Mouse (Mus musculus): Measurements from ENCODE around the gene Vmn1r18. TPM values are rescaled to one million over a fixed set of nuclear protein-coding genes. Genes with fewer than 3 reads are reported as not detected.
"Not testable (repeated sequence)": the region's sequence is repeated elsewhere in the genome, so short reads cannot be mapped to it uniquely, and the experiment has no call there.

Gene Vmn1r18
- not detected in 2 replicates for polyA plus RNA-seq (2015; fragmentation: Nextera tagmentation; extraction: Ambion mirVana)

DNA sequence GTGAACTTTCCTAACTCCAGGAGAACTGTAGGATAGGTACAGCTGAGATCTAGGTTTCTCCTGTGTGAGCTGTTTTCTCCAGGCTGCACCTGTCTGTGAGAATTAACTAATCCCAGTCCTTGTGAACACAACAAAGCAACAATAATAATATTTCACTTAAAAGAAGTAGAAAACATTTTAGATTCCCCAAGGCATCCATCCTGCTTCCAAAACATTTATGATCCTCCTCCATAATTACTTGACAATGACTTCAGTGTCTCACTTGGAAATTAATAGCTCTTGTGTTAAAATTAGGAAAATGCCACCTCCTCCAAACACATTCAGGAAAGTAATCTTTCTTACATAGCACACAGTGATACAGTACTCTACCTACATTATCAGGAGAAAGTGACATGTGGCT lies at the start of gene Vmn1r18:
Gene Vmn1r18, minus strand, starts transcription at position 101 of the 400 bp plus-strand sequence.
- H3K9me3 ChIP-seq (replicated peaks; ENCODE audit: control insufficient read depth, low read length, poor library complexity, severe bottlenecking), result no peaks in the 10 kb centered on the region
- no peak for ATAC-seq
- H3K27ac ChIP-seq (ENCODE audit: low read length), result no peak within 1 kb of the TSS
- H3K4me1 ChIP-seq (ENCODE audit: control insufficient read depth, insufficient read depth, low read length), result no peaks in the 10 kb centered on the region
- H3K4me2 ChIP-seq (ENCODE audit: low read length), result no peak within 1 kb of the TSS
- H3K4me3 ChIP-seq (ENCODE audit: low read depth, low read length), result no peak within 1 kb of the TSS
- H3K36me3 ChIP-seq (ENCODE audit: control insufficient read depth, insufficient read depth, low read length), result no peaks in the 10 kb centered on the region
- no peaks in the 10 kb centered on the region for H3K27me3 ChIP-seq (ENCODE audit: control insufficient read depth, insufficient read depth, low read depth, low read length)
- H3K9ac ChIP-seq (ENCODE audit: low read depth, low read length), result no peak within 1 kb of the TSS

DNA sequence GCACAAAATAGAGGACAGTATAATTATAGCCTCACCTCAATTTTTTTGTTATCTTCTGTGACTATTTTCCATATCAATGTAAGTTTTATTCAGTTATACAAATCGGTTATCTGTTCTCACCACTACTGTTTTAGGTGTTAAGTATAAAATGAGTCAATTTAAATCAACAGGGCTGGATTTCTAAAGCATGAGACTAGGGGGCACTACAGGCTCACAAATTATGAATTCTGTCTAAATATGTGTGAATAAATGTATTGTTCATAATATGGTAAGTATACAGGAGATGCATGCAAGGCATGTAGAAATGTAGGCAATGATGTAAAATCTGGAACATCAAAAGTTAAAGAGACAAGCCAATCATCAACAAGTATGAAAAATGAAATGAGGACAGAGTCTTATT lies 35.6 kb upstream of the Vmn1r18 start:
- no peak for ATAC-seq
- H3K9me3 ChIP-seq (replicated peaks; ENCODE audit: control insufficient read depth, low read length, poor library complexity, severe bottlenecking), result no peaks in the 10 kb centered on the region
- 81% methylated on average over 1 of the region's 1 CpGs for WGBS
- no peaks in the 10 kb centered on the region for H3K4me1 ChIP-seq (ENCODE audit: control insufficient read depth, insufficient read depth, low read length)
- no peaks in the 10 kb centered on the region for H3K36me3 ChIP-seq (ENCODE audit: control insufficient read depth, insufficient read depth, low read length)
- H3K4me2 ChIP-seq (ENCODE audit: low read length), result no peak overlapping the region
- H3K4me3 ChIP-seq (ENCODE audit: low read depth, low read length), result no peak overlapping the region
- no peak overlapping the region for H3K27ac ChIP-seq (ENCODE audit: low read length)
- no peaks in the 10 kb centered on the region for H3K27me3 ChIP-seq (ENCODE audit: control insufficient read depth, insufficient read depth, low read depth, low read length)
- H3K9ac ChIP-seq (ENCODE audit: low read depth, low read length), result no peak overlapping the region

DNA sequence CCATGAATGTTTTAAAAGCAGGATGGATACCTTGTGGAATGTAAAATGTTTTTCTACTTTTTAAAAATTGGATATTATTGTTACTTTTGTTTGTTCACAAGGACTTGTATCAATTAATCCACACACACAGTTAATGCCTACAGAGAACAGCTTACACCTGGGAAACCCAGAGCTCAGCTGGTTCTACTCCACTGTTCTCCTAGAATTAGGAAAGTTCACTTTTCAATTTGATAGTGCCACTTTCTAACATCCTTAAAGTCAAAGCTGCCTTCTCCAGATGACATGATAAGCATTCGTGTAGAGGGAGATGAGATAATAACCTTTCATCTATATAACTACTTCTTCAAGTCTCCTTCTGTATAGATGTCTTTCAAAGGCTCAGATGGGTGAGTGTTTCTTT lies 33.0 kb upstream of the Vmn1r18 start, which contains the start of gene Vmn1r20:
Gene Vmn1r20, plus strand, starts transcription at position 301 of the 400 bp plus-strand sequence.
- Histone ChIP-seq H3K4me2 (ENCODE audit: low read length) (no peak within 1 kb of the TSS), H3K36me3 (ENCODE audit: control insufficient read depth, insufficient read depth, low read length) (no peaks in the 10 kb centered on the region), H3K9ac (ENCODE audit: low read depth, low read length) (no peak within 1 kb of the TSS), H3K27ac (ENCODE audit: low read length) (no peak within 1 kb of the TSS), H3K4me1 (ENCODE audit: control insufficient read depth, insufficient read depth, low read length) (no peaks in the 10 kb centered on the region), H3K4me3 (ENCODE audit: low read depth, low read length) (no peak within 1 kb of the TSS), H3K27me3 (ENCODE audit: control insufficient read depth, insufficient read depth, low read depth, low read length) (no peaks in the 10 kb centered on the region), H3K9me3 (replicated peaks; ENCODE audit: control insufficient read depth, low read length, poor library complexity, severe bottlenecking) (no peaks in the 10 kb centered on the region)
- 80% methylated on average over 1 of the region's 1 CpGs for WGBS
- no peak for ATAC-seq

DNA sequence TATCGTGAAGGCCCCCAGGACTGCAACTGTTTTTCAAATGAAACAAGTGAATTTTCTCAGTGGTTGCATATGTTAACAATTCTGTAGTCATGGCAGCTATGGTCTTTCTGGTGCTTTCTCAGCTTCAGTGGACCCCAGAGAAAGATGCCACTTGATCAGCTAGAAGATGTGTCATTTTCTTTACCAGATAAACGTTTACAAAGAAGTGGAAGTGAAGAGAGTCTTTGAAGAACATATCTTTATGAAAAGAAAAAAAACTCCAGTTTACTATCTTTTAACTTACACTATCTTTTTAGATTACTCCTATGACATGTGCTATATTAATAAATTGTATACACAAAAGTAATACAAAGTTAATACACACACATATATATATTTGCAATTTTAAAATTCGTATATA lies 7.9 kb upstream of the Vmn1r18 start, which contains the start of gene Vmn1r19:
Gene Vmn1r19, plus strand, starts transcription at position 301 of the 400 bp plus-strand sequence.
- WGBS, result 81% methylated on average over 3 of the region's 3 CpGs

DNA sequence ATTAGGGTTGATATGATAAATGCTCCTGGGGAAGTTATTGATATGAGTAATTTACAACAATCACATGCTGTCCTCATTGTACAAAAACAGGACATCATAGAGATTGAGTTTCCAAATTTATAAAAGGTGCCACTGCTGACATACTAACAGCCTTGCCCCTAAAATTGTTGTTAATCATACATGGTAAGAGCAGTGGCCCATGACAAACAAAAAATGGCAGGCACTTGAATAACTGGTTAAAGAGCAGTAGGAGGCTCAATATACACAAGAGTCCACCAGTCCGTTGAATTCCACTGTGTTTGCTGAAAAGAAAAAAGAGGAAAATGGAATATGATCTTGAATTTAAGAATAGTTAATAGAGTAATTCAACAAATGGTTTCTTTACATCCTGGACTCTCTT lies 28.1 kb downstream of the Vmn1r18 start:
- ATAC-seq, result no peak
- Histone ChIP-seq H3K4me3 (ENCODE audit: low read depth, low read length) (no peak overlapping the region), H3K27me3 (ENCODE audit: control insufficient read depth, insufficient read depth, low read depth, low read length) (no peaks in the 10 kb centered on the region), H3K9me3 (replicated peaks; ENCODE audit: control insufficient read depth, low read length, poor library complexity, severe bottlenecking) (no peaks in the 10 kb centered on the region), H3K36me3 (ENCODE audit: control insufficient read depth, insufficient read depth, low read length) (no peaks in the 10 kb centered on the region), H3K9ac (ENCODE audit: low read depth, low read length) (no peak overlapping the region), H3K27ac (ENCODE audit: low read length) (no peak overlapping the region), H3K4me1 (ENCODE audit: control insufficient read depth, insufficient read depth, low read length) (no peaks in the 10 kb centered on the region), H3K4me2 (ENCODE audit: low read length) (no peak overlapping the region)
- WGBS, result 84% methylated on average over 1 of the region's 1 CpGs

More for the DNA sequence above, 7.9 kb upstream of the Vmn1r18 start, which contains the start of gene Vmn1r19:
- not testable (repeated sequence) for H3K27ac ChIP-seq (ENCODE audit: low read length); H3K9me3 ChIP-seq (replicated peaks; ENCODE audit: control insufficient read depth, low read length, poor library complexity, severe bottlenecking); H3K27me3 ChIP-seq (ENCODE audit: control insufficient read depth, insufficient read depth, low read depth, low read length); H3K36me3 ChIP-seq (ENCODE audit: control insufficient read depth, insufficient read depth, low read length); H3K4me1 ChIP-seq (ENCODE audit: control insufficient read depth, insufficient read depth, low read length); ATAC-seq; H3K4me3 ChIP-seq (ENCODE audit: low read depth, low read length); H3K9ac ChIP-seq (ENCODE audit: low read depth, low read length); H3K4me2 ChIP-seq (ENCODE audit: low read length)

DNA sequence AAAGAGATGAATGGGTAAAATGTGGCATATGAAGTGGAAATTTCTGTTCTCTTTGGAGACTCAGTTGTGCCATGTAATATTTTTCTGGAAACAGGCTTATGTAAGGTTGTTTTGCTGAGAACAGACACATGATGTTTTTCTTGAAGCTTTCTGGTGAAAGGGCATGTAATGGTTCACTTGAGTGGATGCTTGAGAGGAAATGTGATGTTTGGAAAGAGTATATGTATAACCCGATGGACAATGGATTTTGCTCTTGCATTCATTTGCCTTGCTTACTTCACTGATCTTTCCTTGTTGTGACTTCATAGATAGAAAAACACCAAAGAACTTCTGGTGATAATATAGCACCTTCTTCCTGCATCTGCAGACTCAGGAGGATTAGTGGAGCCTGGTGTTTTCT lies 29.7 kb downstream of the Vmn1r18 start:
- whole genome bisulfite sequencing, result 93% methylated on average over 1 of the region's 1 CpGs
- not testable (repeated sequence) for H3K4me1 ChIP-seq (ENCODE audit: control insufficient read depth, insufficient read depth, low read length); H3K9me3 ChIP-seq (replicated peaks; ENCODE audit: control insufficient read depth, low read length, poor library complexity, severe bottlenecking); H3K27ac ChIP-seq (ENCODE audit: low read length); H3K4me2 ChIP-seq (ENCODE audit: low read length); H3K36me3 ChIP-seq (ENCODE audit: control insufficient read depth, insufficient read depth, low read length); H3K27me3 ChIP-seq (ENCODE audit: control insufficient read depth, insufficient read depth, low read depth, low read length); ATAC-seq; H3K9ac ChIP-seq (ENCODE audit: low read depth, low read length); H3K4me3 ChIP-seq (ENCODE audit: low read depth, low read length)

DNA sequence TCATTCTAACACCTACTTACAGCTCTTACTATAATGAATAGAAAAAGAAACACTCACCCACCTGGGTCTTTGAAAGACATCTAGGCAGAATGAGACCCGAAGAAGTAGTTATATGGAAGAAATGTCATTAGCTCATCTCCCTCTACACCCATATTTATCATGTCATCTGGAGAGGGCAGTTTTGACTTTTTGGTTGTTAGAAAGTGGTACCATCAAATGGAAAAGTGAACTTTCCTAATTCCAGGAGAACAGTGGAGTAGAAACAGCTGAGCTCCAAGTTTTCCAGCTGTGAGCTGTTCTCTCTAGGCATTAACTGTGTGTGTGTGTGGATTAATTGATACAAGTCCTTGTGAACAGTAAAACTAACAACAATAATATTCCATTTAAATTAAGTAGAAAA lies 32.0 kb downstream of the Vmn1r18 start, which contains the start of gene Vmn1r17:
Gene Vmn1r17, minus strand, starts transcription at position 101 of the 400 bp plus-strand sequence.
- WGBS, result 95% methylated on average over 1 of the region's 1 CpGs
- no peak within 1 kb of the TSS for H3K4me3 ChIP-seq (ENCODE audit: low read depth, low read length)

DNA sequence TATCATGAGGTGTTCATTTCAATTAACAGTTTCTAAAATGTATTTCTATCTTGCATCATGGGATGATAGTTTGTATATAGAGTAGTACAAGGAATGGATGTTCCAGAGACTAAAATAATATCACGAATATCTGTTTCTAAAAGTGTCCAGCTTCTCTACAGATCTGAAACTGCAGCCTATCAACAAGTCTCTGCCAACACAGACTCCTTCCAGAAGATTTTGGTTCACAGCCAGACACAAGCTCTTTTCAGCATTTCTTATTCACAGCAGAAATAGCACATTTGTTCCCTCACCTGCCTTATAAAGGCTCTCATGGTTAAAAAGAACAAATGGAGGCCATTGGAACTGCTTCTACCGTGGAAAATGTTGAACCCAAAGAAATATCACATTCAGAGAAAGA lies 38.7 kb downstream of the Vmn1r18 start:
- no peaks in the 10 kb centered on the region for H3K27me3 ChIP-seq (ENCODE audit: control insufficient read depth, insufficient read depth, low read depth, low read length)
- H3K36me3 ChIP-seq (ENCODE audit: control insufficient read depth, insufficient read depth, low read length), result no peaks in the 10 kb centered on the region
- H3K4me3 ChIP-seq (ENCODE audit: low read depth, low read length), result no peak overlapping the region
- no peak overlapping the region for H3K27ac ChIP-seq (ENCODE audit: low read length)
- no peaks in the 10 kb centered on the region for H3K4me1 ChIP-seq (ENCODE audit: control insufficient read depth, insufficient read depth, low read length)
- no peaks in the 10 kb centered on the region for H3K9me3 ChIP-seq (replicated peaks; ENCODE audit: control insufficient read depth, low read length, poor library complexity, severe bottlenecking)
- H3K4me2 ChIP-seq (ENCODE audit: low read length), result no peak overlapping the region
- ATAC-seq, result no peak
- H3K9ac ChIP-seq (ENCODE audit: low read depth, low read length), result no peak overlapping the region
- WGBS, result 70% methylated on average over 2 of the region's 2 CpGs

More for the DNA sequence above, 32.0 kb downstream of the Vmn1r18 start, which contains the start of gene Vmn1r17:
- Histone ChIP-seq H3K9me3 (replicated peaks; ENCODE audit: control insufficient read depth, low read length, poor library complexity, severe bottlenecking) (no peaks in the 10 kb centered on the region), H3K9ac (ENCODE audit: low read depth, low read length) (no peak within 1 kb of the TSS), H3K27ac (ENCODE audit: low read length) (no peak within 1 kb of the TSS), H3K27me3 (ENCODE audit: control insufficient read depth, insufficient read depth, low read depth, low read length) (no peaks in the 10 kb centered on the region), H3K4me2 (ENCODE audit: low read length) (no peak within 1 kb of the TSS), H3K36me3 (ENCODE audit: control insufficient read depth, insufficient read depth, low read length) (no peaks in the 10 kb centered on the region), H3K4me1 (ENCODE audit: control insufficient read depth, insufficient read depth, low read length) (no peaks in the 10 kb centered on the region)
- no peak for ATAC-seq

DNA sequence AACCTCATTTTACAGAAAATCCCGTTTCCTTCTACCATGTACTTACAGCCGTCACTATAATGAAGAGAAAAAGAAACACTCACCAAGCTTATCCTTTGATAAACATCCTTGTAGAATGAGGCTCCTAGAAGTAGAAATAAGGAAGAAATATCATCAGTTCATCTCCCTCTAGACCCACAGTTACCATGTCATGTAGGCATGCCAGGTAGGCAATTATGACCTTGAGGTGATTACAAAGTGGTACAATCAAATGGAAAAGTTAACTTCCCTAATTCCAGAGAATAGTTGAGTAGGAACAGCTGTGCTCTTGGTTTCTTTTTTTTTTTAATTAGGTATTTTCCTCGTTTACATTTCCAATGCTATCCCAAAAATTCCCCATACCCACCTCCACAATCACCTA lies 66.2 kb downstream of the Vmn1r18 start, which contains the start of gene Vmn1r16:
Gene Vmn1r16, minus strand, starts transcription at position 101 of the 400 bp plus-strand sequence.
- Histone ChIP-seq H3K4me1 (ENCODE audit: control insufficient read depth, insufficient read depth, low read length) (no peaks in the 10 kb centered on the region), H3K4me2 (ENCODE audit: low read length) (no peak within 1 kb of the TSS), H3K9me3 (replicated peaks; ENCODE audit: control insufficient read depth, low read length, poor library complexity, severe bottlenecking) (no peaks in the 10 kb centered on the region), H3K27me3 (ENCODE audit: control insufficient read depth, insufficient read depth, low read depth, low read length) (no peaks in the 10 kb centered on the region), H3K27ac (ENCODE audit: low read length) (no peak within 1 kb of the TSS), H3K9ac (ENCODE audit: low read depth, low read length) (no peak within 1 kb of the TSS), H3K4me3 (ENCODE audit: low read depth, low read length) (no peak within 1 kb of the TSS), H3K36me3 (ENCODE audit: control insufficient read depth, insufficient read depth, low read length) (no peaks in the 10 kb centered on the region)
- no peak for ATAC-seq
- 76% methylated on average over 3 of the region's 3 CpGs for WGBS
